Mouse (Mus musculus): ENCODE data around the gene Erc2. TPM values are rescaled to one million over a fixed set of nuclear protein-coding genes. Genes with fewer than 3 reads are reported as not detected.

Erc2 gene
- polyA plus RNA-seq, 2 experiments: 4.9 to 6.5 TPM

- Histone ChIP-seq H3K4me3 (replicated peaks; ENCODE audit: low read length) (no peak overlapping the region), H3K27ac (replicated peaks; ENCODE audit: low read depth, low read length) (no peak overlapping the region)
Measured at GRCm38 (mm10) chr14:27759069-27759628, 136.9 kb downstream of the Erc2 start.

GRCm38 (mm10) chr14:27759982-27760381 is 137.8 kb downstream of the Erc2 start:
- no peak overlapping the region for H3K27ac ChIP-seq (replicated peaks; ENCODE audit: low read depth, low read length)
- no peaks in the 10 kb centered on the region for H3K9me3 ChIP-seq (ENCODE audit: control insufficient read depth, low read length)
- peaks cover 8% of the 10 kb centered on the region for H3K4me1 ChIP-seq (ENCODE audit: control insufficient read depth, insufficient read depth, low read length)
- TF ChIP-seq POLR2A (IDR thresholded peaks at IDR 0.05; ENCODE audit: borderline replicate concordance, extremely low read depth, insufficient read depth, insufficient read length): no peak
- WGBS: 54% methylated on average over 9 of the region's 9 CpGs
- H3K36me3 ChIP-seq (ENCODE audit: control insufficient read depth, insufficient read depth, low read length): no peaks in the 10 kb centered on the region
- no peak overlapping the region for H3K4me3 ChIP-seq (replicated peaks; ENCODE audit: low read length)
- DNase-seq (ENCODE audit: low spot score) (no peak), ATAC-seq (ENCODE audit: low FRiP score, low read depth) (no peak)
- H3K9ac ChIP-seq (ENCODE audit: low read depth, low read length, severe bottlenecking): no peak overlapping the region
- no peak overlapping the region for H3K4me2 ChIP-seq (replicated peaks; ENCODE audit: low read depth, low read length, severe bottlenecking)
- no peaks in the 10 kb centered on the region for H3K27me3 ChIP-seq (ENCODE audit: control insufficient read depth, insufficient read depth, low read length)

More at GRCm38 (mm10) chr14:27759069-27759628, 136.9 kb downstream of the Erc2 start:
- Histone ChIP-seq H3K9me3 (ENCODE audit: control insufficient read depth, low read length) (no peaks in the 10 kb centered on the region), H3K9ac (ENCODE audit: low read depth, low read length, severe bottlenecking) (no peak overlapping the region), H3K36me3 (ENCODE audit: control insufficient read depth, insufficient read depth, low read length) (no peaks in the 10 kb centered on the region), H3K4me2 (replicated peaks; ENCODE audit: low read depth, low read length, severe bottlenecking) (no peak overlapping the region), H3K4me1 (ENCODE audit: control insufficient read depth, insufficient read depth, low read length) (peaks cover 8% of the 10 kb centered on the region), H3K27me3 (ENCODE audit: control insufficient read depth, insufficient read depth, low read length) (no peaks in the 10 kb centered on the region)
- ATAC-seq (ENCODE audit: low FRiP score, low read depth) (peak; percentile 82; the same call in 1 of the 2 replicates), DNase-seq (ENCODE audit: low spot score) (peak; percentile 69)
- 52% methylated on average over 6 of the region's 6 CpGs for WGBS
- TF ChIP-seq POLR2A (IDR thresholded peaks at IDR 0.05; ENCODE audit: borderline replicate concordance, extremely low read depth, insufficient read depth, insufficient read length): no peak

- Histone ChIP-seq H3K9me3 (ENCODE audit: control insufficient read depth, low read length) (no peaks in the 10 kb centered on the region), H3K4me1 (ENCODE audit: control insufficient read depth, insufficient read depth, low read length) (peaks cover 4% of the 10 kb centered on the region), H3K27me3 (ENCODE audit: control insufficient read depth, insufficient read depth, low read length) (no peaks in the 10 kb centered on the region), H3K4me2 (replicated peaks; ENCODE audit: low read depth, low read length, severe bottlenecking) (no peak overlapping the region), H3K4me3 (replicated peaks; ENCODE audit: low read length) (no peak overlapping the region), H3K27ac (replicated peaks; ENCODE audit: low read depth, low read length) (no peak overlapping the region), H3K9ac (ENCODE audit: low read depth, low read length, severe bottlenecking) (no peak overlapping the region), H3K36me3 (ENCODE audit: control insufficient read depth, insufficient read depth, low read length) (no peaks in the 10 kb centered on the region)
- DNase-seq (ENCODE audit: low spot score) (no peak), ATAC-seq (ENCODE audit: low FRiP score, low read depth) (no peak)
- TF ChIP-seq POLR2A (IDR thresholded peaks at IDR 0.05; ENCODE audit: borderline replicate concordance, extremely low read depth, insufficient read depth, insufficient read length): no peak
- 77% methylated on average over 5 of the region's 5 CpGs for WGBS
Measured at GRCm38 (mm10) chr14:27775367-27775766, 153.1 kb downstream of the Erc2 start.

GRCm38 (mm10) chr14:27778503-27778902 is 156.3 kb downstream of the Erc2 start:
- H3K9ac ChIP-seq (ENCODE audit: low read depth, low read length, severe bottlenecking): no peak overlapping the region
- no peak for TF ChIP-seq POLR2A (IDR thresholded peaks at IDR 0.05; ENCODE audit: borderline replicate concordance, extremely low read depth, insufficient read depth, insufficient read length)
- 67% methylated on average over 8 of the region's 8 CpGs for WGBS
- DNase-seq (ENCODE audit: low spot score) (no peak), ATAC-seq (ENCODE audit: low FRiP score, low read depth) (peak; percentile 55)
- no peaks in the 10 kb centered on the region for H3K36me3 ChIP-seq (ENCODE audit: control insufficient read depth, insufficient read depth, low read length)
- no peaks in the 10 kb centered on the region for H3K27me3 ChIP-seq (ENCODE audit: control insufficient read depth, insufficient read depth, low read length)
- no peak overlapping the region for H3K27ac ChIP-seq (replicated peaks; ENCODE audit: low read depth, low read length)
- H3K4me3 ChIP-seq (replicated peaks; ENCODE audit: low read length): no peak overlapping the region
- peaks cover 4% of the 10 kb centered on the region for H3K4me1 ChIP-seq (ENCODE audit: control insufficient read depth, insufficient read depth, low read length)
- H3K9me3 ChIP-seq (ENCODE audit: control insufficient read depth, low read length): no peaks in the 10 kb centered on the region
- no peak overlapping the region for H3K4me2 ChIP-seq (replicated peaks; ENCODE audit: low read depth, low read length, severe bottlenecking)

- Histone ChIP-seq H3K4me1 (ENCODE audit: control insufficient read depth, insufficient read depth, low read length) (peaks cover 4% of the 10 kb centered on the region), H3K36me3 (ENCODE audit: control insufficient read depth, insufficient read depth, low read length) (no peaks in the 10 kb centered on the region), H3K4me2 (replicated peaks; ENCODE audit: low read depth, low read length, severe bottlenecking) (no peak overlapping the region), H3K9ac (ENCODE audit: low read depth, low read length, severe bottlenecking) (no peak overlapping the region), H3K9me3 (ENCODE audit: control insufficient read depth, low read length) (no peaks in the 10 kb centered on the region), H3K27me3 (ENCODE audit: control insufficient read depth, insufficient read depth, low read length) (no peaks in the 10 kb centered on the region), H3K4me3 (replicated peaks; ENCODE audit: low read length) (no peak overlapping the region), H3K27ac (replicated peaks; ENCODE audit: low read depth, low read length) (no peak overlapping the region)
- DNase-seq (ENCODE audit: low spot score): no peak
- 47% methylated on average over 2 of the region's 2 CpGs for WGBS
- no peak for ATAC-seq (ENCODE audit: low FRiP score, low read depth)
- no peak for TF ChIP-seq POLR2A (IDR thresholded peaks at IDR 0.05; ENCODE audit: borderline replicate concordance, extremely low read depth, insufficient read depth, insufficient read length)
Measured at GRCm38 (mm10) chr14:27778982-27779701, 156.9 kb downstream of the Erc2 start.

All from limb, embryonic 14.5 days (tissue).